Mouse (Mus musculus) 3T3-L1 (cell line): ENCODE data around the gene Gpc2.

ENCODE experiments used
- DNase-seq: peaks from one replicate; pipeline ENCODE4 v3.0.0-alpha.2; 2015; ENCODE audit warnings: low read depth, low spot score

Gpc2 gene

DNA sequence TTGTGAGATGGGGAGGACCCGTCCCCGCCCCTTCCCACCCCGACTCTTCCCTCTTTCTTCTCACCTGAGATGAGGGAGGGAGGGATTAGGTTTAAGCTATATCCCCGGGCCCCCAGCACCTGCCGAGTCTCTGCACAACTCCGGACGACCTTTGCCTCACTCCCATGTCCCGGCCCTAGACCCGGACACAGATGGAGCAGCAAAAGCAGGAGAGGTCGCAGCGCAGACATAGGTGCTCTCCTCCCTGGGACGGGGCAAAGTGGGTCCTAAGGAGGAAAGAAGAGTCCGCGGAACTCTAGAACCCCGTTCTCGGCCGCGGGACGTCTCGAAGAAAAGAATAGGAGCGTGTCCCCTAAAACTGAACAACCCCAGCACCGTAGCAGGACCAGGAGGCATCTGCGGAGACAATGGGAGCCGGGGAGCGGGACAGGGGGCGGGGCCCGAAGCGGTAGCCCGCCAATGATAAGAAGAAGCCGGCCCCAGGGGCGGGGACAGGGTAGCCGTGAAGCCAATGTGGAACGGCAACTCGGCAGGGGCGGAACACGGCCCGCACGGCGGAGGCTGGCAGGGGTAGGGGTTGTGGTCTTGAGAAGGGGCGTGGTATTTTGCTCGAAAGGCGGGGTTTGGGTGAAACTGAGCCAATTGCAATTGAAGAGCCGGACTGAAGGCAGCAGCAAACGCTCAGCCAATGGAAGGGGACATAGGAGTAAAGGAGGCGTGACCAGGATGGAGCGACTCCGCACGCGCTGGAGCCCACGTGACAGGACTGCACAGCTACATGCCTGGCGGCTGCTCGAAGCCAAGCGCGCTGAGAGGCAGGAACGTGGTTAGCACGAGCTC lies at the start of gene Gpc2, which contains the start of the genes Gm43720 and Stag3:
Gpc2 (minus strand) TSS at position 421 of the 840 bp plus-strand sequence.
Gm43720 (minus strand) TSS at position 374 of the 840 bp plus-strand sequence.
Stag3 (plus strand) TSS at position 656 of the 840 bp plus-strand sequence.
- DNase-seq, result no peak

DNA sequence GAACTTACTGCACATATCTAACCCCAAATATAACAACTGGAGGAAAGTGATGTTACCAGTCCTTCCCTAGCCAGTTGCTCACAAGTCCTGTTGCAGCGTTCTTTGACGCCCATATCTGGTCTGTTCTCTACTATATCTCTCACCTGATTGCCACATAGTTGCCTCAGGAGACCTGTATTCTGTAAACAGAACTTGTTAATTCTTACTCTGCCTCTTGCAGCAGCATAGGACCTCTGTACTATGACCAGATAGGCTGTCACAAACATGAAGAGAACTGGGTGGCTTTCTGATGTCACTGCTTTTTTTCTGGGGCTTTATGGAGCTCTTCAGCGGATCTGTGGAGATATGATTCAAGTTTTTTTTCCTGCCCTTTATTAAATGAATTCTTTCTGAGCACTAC lies 33.0 kb upstream of the Gpc2 start:
- DNase-seq, result no peak

DNA sequence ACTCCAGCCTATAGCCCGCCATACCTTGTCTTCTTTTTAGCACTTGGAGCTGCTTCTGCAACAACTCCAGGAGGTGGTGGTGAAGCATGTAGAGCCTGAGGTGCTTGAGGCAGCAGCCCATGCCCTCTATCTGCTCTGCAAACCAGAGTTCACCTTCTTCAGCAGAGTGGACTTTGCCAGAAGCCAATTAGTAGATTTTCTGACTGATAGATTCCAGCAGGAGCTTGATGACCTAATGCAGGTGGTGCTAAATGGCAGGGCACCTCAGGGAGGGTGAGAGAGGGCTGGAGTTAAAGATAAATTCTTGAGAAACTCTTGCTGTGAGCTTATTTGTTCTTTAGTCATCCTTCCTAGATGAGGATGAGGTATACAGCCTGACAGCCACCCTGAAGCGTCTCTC lies 19.8 kb upstream of the Gpc2 start:
- no peak for DNase-seq

DNA sequence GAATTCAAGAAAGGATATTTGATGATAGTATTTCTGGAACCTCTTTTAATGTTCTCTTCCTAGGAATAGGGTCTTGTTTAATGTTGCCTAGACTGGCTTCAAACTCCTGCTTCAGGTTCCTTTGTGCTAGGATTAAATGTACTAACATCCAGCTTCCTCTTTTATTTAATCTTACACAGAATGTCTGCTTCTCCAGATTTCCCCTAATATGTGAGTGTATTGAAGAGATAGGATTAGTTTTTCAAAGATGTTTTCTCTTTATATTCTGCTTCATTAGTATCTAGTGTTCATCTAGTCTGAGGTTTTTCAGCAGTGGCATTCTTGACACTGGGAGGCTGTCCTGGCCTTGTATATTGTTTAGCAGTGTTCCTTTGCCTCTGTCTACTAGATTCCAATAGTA lies 14.4 kb upstream of the Gpc2 start:
- no peak for DNase-seq

DNA sequence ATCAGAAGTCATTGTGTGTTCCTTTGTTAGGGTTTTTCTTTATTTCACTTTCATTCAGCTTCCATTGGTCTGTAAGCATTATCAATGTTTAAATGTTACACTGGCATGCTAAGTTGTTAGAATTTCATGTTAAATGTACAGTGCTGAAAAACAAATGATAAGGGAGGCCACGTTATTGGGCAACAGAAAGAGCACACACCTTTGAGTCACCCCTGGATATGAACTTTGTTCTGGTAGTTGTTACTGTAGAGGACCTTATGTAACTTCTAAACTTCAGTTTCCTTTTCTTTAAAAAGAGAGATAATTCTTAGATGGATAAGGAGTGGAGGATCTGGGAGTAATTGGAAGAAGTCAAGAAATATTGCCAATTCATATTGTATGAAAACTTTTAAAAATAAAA lies 11.8 kb upstream of the Gpc2 start:
- DNase-seq, result no peak

DNA sequence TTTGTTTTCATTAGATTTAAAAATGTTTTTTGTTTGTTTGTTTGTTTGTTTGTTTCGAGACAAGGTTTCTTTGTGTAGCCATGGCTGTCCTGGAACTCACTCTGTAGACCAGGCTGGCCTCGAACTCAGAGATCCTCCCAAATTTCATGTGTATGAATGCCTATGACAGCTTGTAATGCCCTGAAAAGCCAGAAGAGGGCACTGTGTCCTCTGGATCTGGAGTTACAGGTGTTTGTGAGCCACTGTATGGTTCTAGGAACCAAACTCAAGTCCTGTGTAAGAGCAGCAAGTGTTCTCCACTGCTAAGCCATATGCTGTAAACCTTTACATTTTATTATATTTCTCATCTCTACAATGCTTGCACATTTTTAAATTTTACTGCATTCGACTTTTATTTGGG lies 8.1 kb upstream of the Gpc2 start:
- DNase-seq, result peak; percentile 41

DNA sequence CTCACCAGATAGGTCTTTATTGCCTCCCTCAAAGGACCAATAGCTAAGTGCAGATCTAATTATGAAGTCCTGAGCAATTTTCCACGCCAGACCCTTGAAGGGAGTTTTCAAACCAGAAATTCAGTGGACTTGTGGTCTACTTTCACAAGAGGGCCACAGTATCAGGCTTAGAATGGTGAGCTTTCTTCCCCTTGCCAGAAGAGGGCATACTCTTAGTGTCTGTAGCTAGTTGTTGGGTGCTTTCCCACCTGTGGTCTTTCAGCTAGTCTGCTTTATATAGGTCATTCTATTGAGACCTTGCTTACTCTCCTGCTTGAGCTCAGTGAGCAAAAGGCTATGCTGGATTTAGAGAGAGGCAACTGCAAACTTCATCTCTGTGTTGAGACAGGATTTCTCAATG lies 3.7 kb upstream of the Gpc2 start:
- no peak for DNase-seq

DNA sequence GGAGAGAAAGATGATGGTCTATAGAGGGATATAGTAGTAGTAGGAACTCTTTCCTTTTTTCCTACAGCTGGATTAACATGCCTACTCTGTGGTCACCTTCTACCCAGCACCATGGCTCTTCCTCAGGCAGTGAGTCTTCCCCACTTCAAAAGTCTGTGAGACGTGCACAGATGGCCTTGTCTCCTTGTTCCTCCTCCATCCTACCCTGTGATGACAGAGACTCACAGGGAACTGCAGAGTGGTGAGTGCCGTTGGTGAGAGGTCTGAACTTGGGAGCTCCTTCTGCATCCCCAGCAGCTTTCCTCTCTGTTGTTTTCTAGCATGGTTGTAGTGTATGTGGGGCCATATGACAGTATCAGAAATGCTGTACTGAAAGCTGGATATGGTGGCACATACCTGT lies 2.0 kb upstream of the Gpc2 start:
- DNase-seq, result no peak

DNA sequence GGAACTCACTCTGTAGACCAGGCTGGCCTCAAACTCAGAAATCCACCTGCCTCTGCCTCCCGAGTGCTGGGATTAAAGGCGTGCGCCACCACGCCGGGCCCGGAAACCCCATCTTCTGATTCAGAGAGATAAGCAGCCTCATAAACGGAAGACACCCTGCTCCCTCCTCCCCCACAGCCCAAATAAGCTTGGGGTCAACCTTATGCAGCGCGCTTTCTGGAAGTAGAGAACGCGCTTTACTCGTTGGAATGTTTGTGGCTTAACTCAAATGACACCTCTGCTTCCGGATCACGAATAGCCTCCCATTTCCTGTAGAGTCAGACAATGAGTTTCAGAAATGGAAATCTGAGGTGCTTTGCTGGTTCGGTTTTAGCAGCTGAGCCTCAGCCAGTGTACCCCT lies 1.0 kb upstream of the Gpc2 start:
- no peak for DNase-seq

DNA sequence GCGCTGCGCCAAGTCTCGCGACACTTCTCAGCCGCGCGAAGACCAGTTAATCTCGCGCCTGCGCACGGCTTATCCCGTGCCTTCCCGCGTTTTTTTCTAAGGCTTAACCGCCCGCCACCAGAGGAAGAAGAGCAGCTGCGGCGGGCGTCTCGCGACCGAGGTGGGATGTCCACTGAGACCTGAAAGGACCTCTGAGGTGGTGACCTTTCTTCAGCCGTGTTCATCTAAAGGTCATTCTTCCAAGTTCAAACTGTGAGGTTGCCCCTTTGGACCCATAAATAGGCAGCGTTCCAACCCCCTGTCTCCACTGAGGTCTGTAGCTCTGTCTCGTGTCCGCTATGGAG lies 592 bp upstream of the Gpc2 start:
- DNase-seq, result no peak

DNA sequence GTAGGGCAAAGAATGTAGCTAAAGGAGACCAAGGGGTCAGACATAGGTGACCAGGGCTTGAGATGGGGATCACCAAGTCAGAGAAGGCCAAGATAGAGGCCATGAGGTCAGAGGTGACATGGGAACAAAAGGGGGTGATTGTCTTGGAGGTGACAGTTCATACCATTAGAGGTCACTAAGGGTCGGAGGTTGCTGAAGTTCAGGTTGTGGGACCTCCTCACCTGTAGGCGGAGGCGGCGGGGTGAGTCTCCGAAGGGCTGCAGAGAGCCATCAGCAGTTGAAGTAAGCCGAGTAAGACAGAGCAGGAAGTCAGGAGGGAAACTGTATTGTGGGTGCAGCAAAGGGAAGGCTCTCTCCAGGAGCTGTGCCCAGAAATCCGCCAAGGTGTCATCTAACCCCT lies 1.8 kb downstream of the Gpc2 start:
- DNase-seq, result no peak

DNA sequence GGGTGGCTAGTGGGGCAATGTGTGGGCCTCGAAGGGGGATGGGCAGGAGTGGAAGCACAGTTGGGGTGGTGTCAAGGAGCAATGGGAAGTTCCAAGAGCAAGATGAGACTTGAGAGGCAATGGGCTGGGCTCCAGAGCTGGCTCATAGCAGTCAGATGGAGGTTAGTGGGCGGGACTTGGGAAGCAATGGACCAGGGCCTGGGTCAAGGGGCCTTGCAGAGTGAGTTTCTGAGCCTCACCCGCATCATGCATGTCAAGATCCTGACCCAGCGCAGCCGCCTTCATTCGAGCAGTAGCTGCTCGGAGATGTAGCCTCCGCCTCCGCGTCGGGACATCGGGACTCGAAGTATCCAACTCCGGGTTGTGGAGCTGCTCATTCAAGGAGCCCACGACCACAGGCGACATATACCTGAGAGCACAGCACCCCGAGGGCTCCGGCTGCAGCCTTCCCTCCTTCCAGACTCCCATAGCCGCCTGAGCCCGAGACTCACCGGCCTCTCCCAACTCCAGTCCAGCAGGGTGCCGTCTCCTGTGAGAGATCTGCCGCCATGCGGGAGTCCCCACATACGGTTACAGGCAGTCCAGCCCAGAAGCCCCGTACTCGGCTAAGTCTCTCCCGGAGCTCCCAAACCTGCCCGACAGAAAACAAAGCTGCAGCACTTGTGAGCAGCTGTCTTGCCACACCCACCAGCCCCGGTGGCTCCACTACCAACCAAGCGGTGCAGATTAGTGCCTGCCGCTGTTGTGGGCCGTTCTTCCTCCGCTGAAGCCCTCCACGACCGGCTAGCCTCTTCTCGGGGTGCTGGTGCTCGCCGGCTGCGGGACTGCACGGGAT lies 4.4 kb downstream of the Gpc2 start:
- no peak for DNase-seq

DNA sequence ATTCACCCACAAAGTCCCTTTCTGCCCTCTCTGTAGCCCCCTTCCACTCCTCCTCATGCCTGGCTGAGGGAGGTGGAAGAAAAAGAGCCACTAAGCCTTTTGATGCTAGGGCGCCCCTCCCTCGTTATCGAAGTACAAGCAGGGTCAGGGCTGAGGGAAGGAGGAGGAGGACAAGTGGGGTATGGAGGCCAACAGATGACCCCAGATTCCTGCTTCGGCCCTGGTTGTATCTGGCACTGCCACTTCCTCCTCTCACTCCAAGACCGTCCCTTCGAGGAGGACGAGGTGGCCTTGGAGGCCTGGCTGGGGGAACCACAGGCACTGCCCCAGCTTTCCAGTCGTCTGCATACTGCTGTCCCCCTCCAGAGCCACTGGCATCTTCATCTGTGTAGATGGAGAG lies 5.6 kb downstream of the Gpc2 start:
- DNase-seq, result no peak

DNA sequence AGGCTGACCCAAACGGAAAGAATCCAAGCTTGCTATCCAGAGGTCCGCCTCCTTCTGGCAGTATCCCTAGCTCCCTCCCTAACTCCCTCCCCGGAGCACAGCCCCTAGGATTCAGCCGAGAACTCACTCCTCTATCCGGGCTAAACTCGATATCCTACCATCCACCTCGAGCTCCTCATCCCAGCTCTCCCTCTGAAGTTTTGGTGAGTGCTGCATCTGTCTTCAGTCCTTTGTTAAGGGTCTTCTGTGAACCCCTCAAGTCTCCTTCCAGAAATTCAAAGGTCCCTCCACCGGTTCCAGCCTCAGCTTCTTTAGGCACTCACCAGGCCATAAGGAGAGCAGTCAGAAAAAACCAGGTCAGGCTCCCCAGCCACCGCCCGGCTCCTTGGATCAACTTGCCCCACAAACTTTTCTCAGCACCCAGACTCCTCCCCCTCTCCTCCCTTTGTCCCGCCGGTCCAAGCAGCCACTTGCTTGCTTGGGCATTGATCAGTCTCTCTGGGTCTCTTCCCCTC lies 7.3 kb downstream of the Gpc2 start, which contains the start of gene Gal3st4:
Gal3st4 (minus strand) TSS at position 432 of the 515 bp plus-strand sequence.
- DNase-seq, result no peak

DNA sequence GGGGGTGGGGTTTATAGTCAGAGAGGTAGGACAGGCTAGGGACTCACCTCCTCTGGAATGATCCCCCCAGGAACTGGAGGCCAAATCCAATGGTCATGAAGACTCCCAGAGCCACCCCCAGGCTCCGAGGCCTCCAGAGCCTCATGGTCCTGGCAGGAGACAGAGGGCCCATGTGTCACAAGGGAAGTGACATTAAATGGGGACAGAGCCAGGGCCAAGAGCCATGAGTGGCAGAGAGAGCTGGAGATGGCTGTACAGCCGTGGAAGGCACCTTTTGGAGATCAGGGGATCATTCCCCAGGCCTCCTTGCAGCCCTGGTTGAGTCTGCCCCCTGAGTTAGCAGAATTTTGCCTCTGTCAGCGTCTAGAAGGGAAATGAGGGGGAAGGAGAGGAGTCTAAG lies 8.6 kb downstream of the Gpc2 start:
- DNase-seq, result no peak

DNA sequence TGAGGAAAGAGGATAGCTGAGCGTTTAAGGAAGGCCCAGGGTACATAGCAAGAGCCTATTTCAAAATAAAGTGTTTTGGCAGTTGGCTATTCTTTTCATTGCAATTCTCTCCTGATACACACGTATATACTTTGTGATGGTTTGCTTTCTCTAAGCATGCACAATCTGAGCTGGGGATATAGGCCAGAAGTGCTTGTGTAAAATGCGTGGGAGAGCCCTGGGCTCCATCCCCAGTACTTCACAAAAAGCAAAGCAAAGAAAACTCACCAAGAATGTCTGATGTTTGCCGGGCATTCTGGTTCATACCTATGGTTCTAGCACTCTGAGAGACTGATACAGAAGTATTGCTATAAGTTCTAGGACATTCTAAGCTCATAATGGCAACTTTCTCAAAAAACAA lies 10.8 kb downstream of the Gpc2 start:
- DNase-seq, result no peak

DNA sequence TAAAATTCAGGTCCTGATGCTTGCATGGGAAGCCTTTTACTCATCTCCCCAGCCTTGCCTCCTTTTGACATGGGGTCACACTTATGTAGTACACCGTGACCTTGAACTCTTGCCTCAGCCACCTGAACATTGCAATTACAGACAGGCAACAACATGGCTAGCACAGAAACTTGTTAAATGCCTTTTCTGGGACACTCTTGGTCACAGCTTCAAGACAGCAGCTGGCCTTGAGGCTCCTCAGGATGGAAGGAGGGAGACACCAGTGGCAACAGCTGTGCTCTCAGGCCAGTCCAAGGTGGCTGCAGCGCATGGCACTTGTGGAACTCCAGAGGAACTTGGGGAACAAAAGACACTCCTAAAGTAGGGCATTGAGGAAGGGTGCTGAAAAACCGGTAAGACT lies 12.7 kb downstream of the Gpc2 start:
- DNase-seq, result no peak

DNA sequence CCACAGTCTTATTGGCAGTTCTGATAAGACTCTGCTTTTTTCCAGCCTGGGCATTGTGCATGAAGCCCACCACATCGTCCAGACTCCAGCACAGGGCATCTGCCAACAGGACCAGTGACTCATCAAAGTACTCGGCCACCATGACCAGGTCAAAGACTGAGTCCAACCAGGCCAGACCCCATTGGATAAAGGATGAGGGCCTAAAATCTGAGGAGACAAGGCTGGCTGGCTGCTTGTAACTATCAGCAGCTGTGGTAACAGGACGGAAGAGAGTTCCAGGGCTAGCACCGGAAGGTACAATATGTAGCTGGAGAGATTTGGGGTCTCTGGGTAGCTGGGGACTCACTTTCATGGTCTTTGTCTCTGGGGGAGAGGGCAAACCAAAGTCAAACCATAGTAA lies 14.1 kb downstream of the Gpc2 start:
- DNase-seq, result no peak

DNA sequence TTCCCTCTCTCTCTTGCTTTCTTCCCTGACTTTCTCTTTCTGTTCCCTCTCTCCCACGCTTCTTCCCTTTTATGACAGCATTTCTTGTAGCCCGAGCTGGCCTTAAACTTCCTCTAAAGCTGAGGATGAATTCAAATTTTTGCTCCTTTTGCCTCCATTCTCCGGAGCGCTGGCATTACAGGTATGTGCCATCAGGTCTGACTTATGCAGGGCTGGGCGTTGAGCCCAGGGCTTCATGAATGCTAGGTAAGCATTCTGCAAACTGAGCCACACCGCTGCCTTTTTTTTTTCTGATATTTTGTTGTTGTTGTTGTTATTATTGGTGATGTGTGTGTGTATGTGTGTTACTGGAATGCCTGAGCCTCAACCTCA lies 15.6 kb downstream of the Gpc2 start:
- no peak for DNase-seq

DNA sequence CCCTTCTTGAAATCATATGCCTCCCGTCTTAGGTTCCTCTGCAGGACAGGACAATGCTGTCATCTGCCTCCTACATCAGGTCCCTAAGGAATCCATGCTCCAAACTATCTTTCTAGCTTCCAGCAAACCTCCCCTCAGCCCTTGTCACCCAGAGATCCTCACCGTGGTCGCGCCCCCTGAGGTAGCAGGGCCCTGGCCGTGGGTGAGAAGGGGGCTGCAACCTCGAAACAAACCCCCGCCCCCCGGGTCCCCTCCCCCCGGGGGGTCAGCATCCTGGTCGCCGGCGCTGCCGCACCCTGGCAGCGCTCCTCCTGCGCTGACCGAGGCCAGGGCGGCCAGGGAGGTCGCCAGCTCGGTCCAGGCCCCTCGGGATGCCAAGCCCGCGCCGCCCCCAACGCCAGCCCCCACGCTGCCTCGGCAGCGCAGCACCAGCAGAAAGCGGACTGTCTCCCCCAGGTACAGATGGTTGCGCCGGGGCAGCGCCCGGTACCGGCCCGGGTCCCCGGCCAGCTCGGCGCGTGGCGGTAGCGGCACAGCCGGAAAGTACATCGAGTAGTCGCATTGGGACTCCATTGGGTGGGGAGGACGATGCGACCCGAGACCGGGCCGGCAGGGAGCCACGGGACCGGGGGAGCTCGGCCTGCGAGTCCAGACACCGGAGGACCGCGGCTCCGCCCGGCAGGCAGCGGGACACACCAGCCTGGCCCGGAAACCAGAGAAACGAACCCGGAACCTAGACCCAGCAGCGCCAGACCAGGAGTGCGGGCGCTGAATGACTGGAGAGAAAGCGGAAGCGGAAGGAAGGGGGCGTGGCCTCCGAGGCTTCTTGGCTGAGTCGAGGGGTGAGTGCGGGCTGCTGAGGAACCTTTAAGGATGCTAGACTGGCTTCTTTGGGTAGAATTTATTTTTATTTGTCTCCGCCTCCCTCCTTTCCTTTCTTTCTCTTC lies 16.3 kb downstream of the Gpc2 start, which contains the start of gene BC037034:
BC037034 (minus strand) TSS at position 774 of the 947 bp plus-strand sequence.
- DNase-seq, result peak; percentile 99

DNA sequence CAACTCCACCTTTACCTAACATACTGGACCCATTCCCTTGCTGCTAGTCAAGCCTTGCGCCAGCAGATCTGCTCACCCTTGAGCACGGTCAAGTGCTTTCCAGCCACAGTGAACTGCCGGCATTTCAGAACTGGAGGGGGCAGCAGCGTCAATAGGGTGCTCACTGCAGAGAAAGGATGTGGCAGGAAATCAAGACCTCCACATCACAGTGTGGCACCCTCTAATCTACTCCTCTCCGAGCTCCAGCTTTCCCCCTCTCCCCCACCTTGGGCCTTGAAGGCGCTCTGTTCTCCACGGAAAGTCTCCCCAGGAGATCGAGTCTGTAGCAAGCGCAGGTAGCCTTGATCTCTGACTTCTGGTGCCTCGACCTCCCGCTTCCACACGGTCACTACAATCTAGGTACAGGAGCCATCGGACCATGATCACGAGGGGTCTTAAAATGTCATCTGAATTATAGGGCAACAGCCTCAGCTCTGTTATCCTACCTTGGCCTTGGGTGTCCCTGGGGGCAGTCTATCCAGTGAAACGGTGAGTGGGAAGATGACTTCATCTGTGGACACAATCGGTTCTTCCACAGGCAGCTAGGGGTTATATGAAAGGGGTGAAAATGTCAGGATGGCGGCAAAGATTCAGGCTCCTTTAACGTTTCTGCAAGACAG lies 17.1 kb downstream of the Gpc2 start:
- peak; percentile 39 for DNase-seq
